Mouse (Mus musculus) cerebellum, adult 11-12 months (tissue): Measurements from ENCODE around the gene Slc38a1.

Source experiments
- DNase-seq: peaks from one replicate; pipeline ENCODE4 v3.0.0; 2022

Slc38a1 gene

DNA sequence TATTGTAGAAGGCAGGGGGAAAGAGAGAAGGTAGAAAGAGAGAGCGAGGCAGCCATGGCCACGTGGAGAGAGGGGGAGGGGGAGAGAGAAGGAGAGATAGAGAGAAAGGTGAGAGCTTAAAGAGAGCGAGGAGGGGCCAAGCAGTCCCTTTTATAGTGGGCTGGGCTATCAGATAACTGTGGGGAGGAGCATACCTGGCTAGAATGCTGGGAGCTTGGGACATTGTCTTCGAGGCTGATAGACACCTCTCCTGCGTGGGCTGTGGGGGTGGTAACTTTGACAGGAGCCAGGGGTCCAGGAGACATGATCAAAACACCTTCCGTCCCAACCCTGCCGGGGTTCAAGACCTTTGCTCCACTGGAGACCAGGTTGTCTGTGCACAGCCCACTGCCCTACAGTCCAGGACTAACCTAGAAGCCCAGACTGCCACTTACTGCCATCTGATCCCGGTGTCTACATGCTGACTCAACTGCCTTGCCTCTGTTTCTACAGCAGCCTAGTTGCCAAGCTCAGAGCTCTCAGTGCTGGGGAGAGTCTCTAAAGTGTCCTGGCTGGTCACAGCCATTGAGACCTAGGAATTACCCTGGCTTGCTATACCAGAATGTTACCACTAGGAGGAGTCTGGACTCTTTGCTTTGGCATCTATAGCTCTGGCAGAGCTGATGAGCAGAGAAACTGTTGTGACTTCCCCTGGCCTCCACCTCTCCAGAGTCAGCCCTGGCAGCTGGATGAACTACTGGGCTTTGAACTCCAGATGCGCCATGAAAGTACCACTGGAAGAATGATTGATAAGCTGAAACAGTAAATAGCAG is 90.9 kb downstream of the Slc38a1 start:
- DNase-seq, result peak; percentile 43

DNA sequence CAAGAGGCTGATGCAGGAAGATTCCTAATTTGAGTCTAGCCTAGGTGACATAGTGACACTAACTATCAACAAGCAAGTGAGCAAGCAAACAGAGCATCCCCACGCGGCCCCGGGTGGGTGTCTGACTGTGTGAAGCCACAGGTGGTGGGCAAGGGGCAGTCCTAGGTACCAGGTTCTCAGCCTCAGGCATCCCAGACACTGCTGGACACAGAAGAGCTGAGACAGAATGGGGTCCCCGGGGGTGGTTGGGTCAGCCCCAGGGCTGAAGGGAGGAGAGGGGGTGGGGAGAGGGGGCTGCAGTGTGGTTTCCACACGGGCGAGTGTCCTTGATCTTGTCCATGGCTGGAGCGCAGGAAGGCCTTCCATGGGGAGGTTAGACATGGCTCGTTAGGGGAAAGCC is 91.6 kb downstream of the Slc38a1 start:
- no peak for DNase-seq

DNA sequence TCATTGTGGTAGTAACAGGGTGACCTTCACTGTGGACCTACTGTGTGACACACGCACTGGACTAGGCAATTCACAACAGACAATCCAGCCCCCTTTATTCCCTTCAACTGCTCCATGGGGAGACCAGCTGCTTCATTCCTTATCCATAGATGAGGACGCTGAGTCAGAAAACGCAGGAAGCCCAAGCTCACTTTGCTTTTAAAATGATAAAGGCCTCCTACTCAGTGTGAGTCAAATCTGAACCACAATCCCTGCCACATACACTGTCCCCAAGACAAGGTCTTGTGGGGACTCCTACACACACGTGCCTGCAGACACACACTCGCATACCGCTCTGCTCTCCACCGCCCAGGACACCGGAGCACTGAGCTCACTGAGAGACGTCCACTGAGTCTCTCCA is 94.3 kb downstream of the Slc38a1 start:
- no peak for DNase-seq

DNA sequence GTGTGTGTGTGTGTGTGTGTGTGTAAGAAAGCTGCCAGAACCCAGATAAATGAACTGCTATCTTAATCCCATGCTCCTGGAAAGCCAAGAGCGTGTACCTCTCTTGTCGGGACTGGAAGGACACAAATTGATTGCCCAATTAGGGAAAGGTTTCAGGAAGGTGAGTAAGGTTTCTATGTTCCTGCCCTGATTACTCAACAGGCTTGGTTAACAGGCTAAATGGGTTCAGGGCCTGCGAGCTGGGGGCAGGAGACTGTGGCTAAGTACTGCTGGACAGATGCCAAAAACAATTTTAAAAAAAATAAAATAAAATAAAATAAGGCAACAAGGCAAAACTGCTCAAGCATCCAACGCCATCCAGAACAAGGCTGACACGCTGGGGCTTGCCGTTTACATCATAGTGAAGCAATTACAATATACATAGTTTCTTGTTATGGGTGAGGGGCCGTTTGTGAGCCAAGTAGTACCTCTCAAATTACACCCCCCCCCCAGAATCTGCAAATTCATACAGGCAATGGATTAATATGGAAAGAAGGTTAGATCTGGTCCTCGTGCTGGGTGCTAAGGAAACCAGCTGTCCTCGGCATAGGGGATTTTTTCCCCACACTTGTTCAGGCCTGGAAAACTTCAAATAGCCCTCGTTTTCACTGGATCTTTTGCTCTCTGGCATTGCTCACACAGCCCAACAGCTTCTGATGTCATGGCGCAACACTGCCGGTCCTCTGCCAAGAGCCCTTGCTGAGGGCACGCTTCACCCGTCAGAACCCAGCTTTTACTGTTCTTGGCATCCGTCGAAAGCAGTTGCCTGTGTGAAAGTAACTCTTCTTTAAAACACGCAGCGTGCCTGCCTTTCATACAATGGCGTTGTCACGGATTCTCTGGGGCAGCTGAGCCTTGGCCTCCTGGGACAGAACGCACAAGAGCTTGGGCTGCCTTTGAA is 95.2 kb downstream of the Slc38a1 start:
- peak; percentile 12 for DNase-seq

DNA sequence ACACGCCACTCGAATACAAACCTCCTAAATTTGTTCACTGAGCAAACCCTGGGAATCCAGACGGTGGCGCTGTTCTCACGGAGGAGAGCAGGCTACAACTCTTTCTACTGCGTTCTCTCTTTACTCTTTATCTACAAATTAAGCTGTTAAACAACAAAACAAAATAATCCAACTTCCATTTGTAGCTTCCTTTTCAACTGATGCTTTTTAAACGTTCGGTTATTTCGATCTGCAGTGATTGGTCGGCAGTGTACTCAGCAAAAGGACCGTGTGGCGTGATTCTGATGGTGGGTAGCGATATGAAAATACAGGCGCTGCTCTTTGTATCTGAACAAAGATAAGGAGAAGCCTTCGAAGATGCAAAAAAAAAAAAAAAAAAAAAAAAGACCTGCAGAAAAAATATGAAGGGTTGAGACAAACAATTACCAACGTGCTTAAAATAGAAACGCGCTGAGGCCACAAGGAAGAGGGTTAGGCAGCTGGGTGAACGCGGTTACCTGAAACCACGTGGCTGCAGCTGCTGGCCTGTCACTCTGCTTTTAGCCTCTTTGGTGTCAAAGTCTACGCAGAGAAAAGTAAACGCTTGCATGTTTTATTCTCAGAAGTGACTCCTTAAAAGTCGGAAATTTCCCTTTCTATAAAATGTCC is 99.4 kb downstream of the Slc38a1 start:
- peak; percentile 12 for DNase-seq

DNA sequence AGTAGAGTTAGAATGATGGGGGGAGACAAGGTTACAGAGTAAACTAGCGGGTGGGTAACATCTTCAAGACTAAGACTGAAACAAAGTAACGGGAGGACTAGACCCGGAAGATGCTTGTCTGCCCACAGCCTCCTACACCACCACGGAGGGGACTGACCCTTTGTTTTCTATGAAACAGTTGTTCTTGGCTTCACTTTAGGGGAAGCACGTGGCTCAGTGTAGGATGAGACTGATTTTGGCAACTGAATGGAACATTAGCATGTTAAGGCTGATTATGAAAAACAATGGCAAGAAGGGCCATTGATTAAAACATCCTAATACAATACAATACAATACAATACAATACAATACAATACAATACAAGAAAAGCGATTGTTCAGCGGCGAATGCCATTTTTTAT is 100.6 kb downstream of the Slc38a1 start:
- DNase-seq, result no peak

DNA sequence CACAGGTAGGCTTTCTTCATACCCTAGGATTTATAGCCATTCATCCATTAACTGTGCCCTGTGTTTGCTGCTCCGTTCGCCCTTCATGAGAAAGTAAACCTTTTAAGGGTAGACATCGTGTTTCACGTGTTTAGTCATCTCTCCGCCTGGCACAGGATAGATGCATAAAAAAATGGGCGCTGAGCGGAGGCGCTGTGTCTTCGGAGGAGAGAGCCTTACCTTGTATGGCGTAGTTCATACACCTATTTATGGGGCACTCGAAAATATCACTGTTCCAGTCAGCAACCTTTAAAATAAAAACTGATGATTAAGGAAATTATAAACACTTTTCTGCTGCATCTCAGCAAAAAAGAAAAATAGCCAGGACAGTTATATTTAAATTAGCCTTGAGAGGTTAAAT is 105.4 kb downstream of the Slc38a1 start:
- no peak for DNase-seq

DNA sequence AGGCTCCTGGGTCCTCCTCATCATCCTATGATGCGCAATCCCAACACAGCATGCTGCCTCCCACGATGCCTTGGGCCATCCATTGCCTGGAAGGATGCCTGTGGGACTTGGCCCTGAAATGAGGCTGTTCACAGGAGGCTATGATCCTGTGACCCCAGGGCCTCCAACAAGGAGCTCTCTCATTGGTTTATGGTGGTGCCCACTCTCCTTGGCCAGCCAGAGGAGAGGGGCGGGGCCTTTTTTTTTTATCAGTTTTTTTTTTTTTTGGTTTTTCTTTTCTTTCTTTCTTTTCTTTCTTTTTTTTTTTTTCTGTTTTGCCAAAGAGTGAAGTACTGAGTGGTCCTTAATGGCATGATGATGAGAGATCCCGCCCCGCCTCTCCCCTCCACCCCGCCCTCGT is 106.3 kb downstream of the Slc38a1 start:
- no peak for DNase-seq

DNA sequence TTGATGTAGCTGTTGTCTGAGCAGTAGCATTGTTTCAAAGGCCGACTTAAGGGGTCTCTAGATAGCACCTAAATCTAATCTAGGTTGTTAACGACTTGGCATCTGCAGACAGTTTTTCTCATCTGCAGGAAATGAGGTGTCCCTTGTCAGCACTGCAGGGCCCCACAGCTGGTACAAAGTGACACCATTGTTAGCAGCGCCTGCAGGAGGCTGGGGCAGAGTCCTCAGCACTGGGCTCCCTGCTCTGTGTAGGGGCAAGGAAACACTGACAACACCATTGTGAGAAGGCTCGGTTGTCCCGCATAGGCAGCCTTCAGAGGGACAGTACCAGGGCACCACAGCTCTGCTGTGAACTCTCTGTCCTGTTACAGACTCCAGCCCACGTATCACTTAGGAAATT is 115.0 kb downstream of the Slc38a1 start:
- DNase-seq, result peak; percentile 19

DNA sequence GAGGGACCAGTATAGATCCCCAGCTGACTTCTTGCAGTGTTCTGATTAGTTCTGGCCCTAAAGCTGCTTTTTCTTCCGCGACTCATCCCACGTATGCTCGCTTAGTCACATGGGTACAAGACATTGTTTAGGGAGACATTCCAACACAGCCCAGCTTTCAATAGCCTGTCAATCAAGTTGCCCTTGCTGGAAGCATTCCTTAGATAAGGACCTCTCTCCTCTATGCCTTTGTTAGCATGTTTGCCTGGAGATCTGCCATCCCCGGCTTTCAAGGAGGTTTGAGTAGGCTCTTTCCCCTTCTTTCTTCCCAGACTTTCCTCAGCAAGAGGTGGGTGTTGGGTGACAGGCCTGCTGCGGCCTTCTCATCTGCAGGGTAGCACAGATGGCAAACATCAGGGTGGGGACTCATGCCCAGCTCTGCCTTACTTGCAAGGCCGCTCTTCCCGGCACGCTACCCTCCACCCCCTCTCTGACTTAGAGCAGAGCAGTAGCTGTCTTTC is 118.4 kb downstream of the Slc38a1 start:
- no peak for DNase-seq
